Mouse (Mus musculus) hindbrain, embryonic 15.5 days (tissue): ENCODE measurements around the gene Tapt1. TPM values are rescaled to one million over a fixed set of nuclear protein-coding genes. Genes with fewer than 3 reads are reported as not detected.

Experiments used
- ATAC-seq: fragments of 200-750 bp; cut with Nextera tagmentation; 2 replicates; pipeline ENCODE4 v1.8.0; 2017; ENCODE audit warnings: low read depth, moderate number of reproducible peaks, moderate TSS enrichment; ENCODE audit not compliant: low FRiP score
- H3K27ac ChIP-seq: fragments of 300-500 bp; sonication (generic); replicated peaks from 2 replicates; pipeline ENCODE4 v1.5.1; 2015; ENCODE audit warnings: mild to moderate bottlenecking, inconsistent platforms
- H3K27me3 ChIP-seq: fragments of 300-500 bp; sonication (generic); 2 replicates; pipeline ENCODE4 v1.6.1; 2015; ENCODE audit warnings: control low read depth, inconsistent platforms
- H3K36me3 ChIP-seq: fragments of 300-500 bp; sonication (generic); 2 replicates; pipeline ENCODE4 v1.6.1; 2015; ENCODE audit warnings: control low read depth, inconsistent platforms
- H3K4me1 ChIP-seq: fragments of 300-500 bp; sonication (generic); replicated peaks from 2 replicates; pipeline ENCODE4 v1.6.1; 2015; ENCODE audit warnings: control low read depth, inconsistent platforms
- H3K4me2 ChIP-seq: fragments of 300-500 bp; sonication (generic); 2 replicates; pipeline ENCODE4 v1.6.1; 2015; ENCODE audit warnings: moderate library complexity, mild to moderate bottlenecking, inconsistent platforms
- H3K4me3 ChIP-seq: fragments of 300-500 bp; sonication (generic); 2 replicates; pipeline ENCODE4 v1.5.1; 2015; ENCODE audit warnings: mild to moderate bottlenecking, inconsistent platforms
- H3K9ac ChIP-seq: fragments of 300-500 bp; sonication (generic); 2 replicates; pipeline ENCODE4 v1.6.1; 2015; ENCODE audit warnings: inconsistent platforms
- H3K9me3 ChIP-seq: fragments of 300-500 bp; sonication (generic); 2 replicates; pipeline ENCODE4 v1.6.1; 2016; ENCODE audit warnings: control low read depth, inconsistent platforms
- WGBS: fragments of 180-500 bp; shearing (Covaris S2); methylation state at CpG from one replicate; pipeline ENCODE4 v1.1.7; 2015; 5-methylcytosine and 5-hydroxymethylcytosine counted together
- polyA plus RNA-seq: library from polyadenylated mRNA; unstranded; fragments of >200 nt; fragmentation: Nextera tagmentation; extraction: Ambion mirVana; gene quantifications from 2 replicates; pipeline ENCODE4 v1.2.1, GENCODE M21; 2015

The Tapt1 gene
- polyA plus RNA-seq, 1 experiment from 2014 or later = 31.6 TPM

DNA sequence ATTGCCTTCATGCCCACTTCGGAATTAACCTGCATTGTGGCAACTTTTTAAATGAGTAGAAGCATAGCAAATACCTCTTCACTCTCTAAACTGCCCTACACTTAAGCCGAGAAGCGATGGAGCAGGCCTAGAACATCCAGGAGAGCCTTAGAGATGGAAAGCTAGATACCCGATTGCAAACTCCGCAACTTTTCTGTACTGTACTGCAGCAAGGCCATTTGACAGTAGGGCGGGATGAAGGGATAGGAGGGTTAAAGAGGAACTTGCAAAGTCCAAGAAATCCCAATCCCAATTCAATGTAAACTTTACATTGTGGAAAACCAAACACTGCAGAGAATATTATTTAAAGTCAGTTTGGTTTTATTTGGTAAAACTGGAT lies 1.0 kb upstream of the Tapt1 start:
- no peaks in the 10 kb centered on the region for H3K36me3 ChIP-seq
- H3K9me3 ChIP-seq = no peaks in the 10 kb centered on the region
- H3K9ac ChIP-seq = peak overlapping the region; percentile 92
- H3K4me3 ChIP-seq = peak overlapping the region; percentile 86
- peak overlapping the region; percentile 94 for H3K27ac ChIP-seq
- H3K4me1 ChIP-seq = peaks cover 37% of the 10 kb centered on the region
- ATAC-seq = no peak
- WGBS = 8% methylated on average over 6 of the region's 6 CpGs
- H3K27me3 ChIP-seq = no peaks in the 10 kb centered on the region
- peak overlapping the region; percentile 87 for H3K4me2 ChIP-seq

DNA sequence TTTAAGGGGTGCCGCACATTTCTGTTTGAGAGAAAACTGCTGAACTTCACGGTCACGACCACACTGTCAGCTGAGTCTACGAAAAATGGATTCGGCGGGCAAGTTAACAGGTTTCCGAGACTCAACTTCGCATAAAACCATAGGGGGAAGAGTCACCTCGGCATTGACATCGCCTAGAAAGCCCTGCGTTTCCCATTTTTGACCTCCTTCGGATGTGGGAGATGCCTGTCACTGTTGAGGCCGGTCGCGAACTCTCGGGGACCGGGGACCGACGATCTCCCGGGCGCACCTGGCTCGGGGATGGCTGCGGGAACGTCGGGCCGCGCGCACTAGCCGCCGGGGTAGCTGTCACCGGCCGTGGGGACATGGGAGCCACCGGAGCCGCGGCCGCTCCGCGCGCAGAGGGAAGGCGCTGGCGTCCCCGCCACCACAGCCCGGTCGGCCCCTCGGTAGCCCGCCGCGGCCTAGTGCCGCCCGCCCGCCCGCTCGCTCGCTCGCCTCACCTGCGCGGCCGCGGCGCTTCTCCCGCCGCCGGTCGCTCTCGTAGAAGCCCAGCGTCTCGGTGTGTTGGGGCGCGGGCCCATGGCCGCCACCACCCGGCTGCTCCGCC lies 410 bp downstream of the Tapt1 start:
- Histone ChIP-seq H3K9me3 (no peaks in the 10 kb centered on the region), H3K27ac (peak overlapping the region; percentile 94), H3K4me2 (peak overlapping the region; percentile 65), H3K9ac (peak overlapping the region; percentile 92), H3K36me3 (no peaks in the 10 kb centered on the region), H3K4me1 (peaks cover 37% of the 10 kb centered on the region), H3K27me3 (no peaks in the 10 kb centered on the region), H3K4me3 (peak overlapping the region; percentile 86)
- ATAC-seq = no peak; the same call in 1 of the 2 replicates
- under 1% methylated on average over 53 of the region's 72 CpGs for WGBS

DNA sequence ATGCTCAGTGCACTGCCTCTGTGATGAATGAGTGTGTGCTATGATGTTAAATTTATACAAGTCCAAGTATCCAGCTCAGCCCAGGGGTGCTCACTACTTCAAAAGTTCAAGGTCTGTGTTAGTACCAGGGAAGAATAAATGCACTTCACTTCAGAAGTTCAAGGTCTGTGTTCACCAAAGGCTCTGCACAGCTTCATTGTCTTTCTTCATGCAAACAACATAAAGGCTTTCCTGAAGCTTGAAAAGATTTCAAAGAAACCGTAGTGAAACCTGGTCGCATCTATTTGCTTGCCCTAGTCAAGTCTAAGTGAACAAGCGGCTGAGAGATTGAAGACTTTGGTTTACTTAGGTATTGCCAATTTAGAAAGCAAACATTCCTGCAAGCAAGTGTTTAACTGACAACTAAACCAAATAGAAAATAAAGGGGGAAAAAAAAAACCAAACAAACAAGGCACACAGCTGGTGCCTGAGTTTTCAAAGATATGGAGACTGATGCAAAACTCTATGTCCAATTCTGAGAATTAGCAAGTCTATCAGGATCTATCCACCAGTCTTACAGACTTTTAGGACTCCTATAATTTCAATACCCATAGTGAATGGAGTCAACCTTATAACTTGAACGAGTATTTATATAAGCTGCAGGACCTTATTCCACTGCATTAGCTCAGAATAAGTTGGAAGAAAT lies 1.4 kb downstream of the Tapt1 start:
- H3K4me2 ChIP-seq = peak overlapping the region; percentile 65
- 0 out of 2 replicates have a peak overlapping the region, but pooled peaks have one; percentile 14 for H3K9ac ChIP-seq
- 67% methylated on average over 4 of the region's 4 CpGs for WGBS
- no peaks in the 10 kb centered on the region for H3K27me3 ChIP-seq
- H3K27ac ChIP-seq = no peak overlapping the region
- ATAC-seq = no peak
- peaks cover 37% of the 10 kb centered on the region for H3K4me1 ChIP-seq
- H3K9me3 ChIP-seq = no peaks in the 10 kb centered on the region
- H3K4me3 ChIP-seq = peak overlapping the region; percentile 86
- no peaks in the 10 kb centered on the region for H3K36me3 ChIP-seq

DNA sequence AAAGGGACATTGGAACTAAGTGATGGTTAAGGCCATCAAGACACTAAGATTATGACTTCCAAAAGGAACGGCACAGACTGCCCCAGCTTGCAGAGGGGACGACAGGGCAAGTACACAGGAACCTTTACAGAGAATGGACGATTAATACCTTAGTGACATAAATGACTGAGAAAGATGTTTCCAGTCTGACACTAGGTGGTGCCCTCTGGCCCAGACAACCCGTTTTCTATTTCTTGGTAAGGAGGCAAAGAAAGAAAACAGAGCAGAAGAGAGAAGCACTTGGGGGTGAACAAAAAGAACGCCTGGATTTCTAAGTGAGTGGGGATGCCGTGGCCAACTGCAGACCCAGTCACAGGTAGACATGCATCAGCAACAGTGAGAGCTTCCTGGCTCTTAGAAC lies 2.2 kb downstream of the Tapt1 start:
- H3K9ac ChIP-seq = 0 out of 2 replicates have a peak overlapping the region, but pooled peaks have one; percentile 14

DNA sequence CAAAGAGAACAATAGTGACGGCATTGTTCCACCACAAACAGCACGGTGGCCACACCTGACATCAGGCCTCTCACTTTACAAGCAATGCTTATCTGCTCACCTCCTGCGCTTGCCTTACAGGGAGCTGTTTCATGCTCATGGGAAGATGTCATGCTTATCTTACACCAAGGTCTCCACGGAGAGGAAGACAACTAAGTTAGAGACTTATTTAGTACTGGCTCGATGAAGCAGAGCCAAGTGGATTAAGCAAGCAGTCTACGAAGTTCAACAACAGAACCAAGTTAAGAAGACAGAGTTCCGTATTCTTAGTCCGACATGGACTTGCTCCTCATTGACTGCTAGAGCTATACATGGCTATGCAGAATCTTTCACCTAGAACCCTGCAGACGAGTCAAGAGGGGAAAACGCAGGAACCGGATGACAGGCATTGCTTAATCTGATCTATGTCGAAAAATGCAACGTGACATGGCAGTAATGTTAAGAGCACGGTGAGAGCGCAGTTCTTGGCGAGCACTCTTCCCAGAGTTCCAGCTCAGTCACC lies 3.0 kb downstream of the Tapt1 start:
- Histone ChIP-seq H3K27ac (no peak overlapping the region), H3K4me2 (no peak overlapping the region), H3K9me3 (no peaks in the 10 kb centered on the region), H3K9ac (no peak overlapping the region), H3K4me3 (no peak overlapping the region), H3K4me1 (peaks cover 37% of the 10 kb centered on the region), H3K36me3 (no peaks in the 10 kb centered on the region), H3K27me3 (no peaks in the 10 kb centered on the region)
- no peak for ATAC-seq
- 92% methylated on average over 16 of the region's 16 CpGs for whole genome bisulfite sequencing

More for the DNA sequence above, 2.2 kb downstream of the Tapt1 start:
- peaks cover 37% of the 10 kb centered on the region for H3K4me1 ChIP-seq
- no peaks in the 10 kb centered on the region for H3K36me3 ChIP-seq
- peak overlapping the region; percentile 65 for H3K4me2 ChIP-seq
- H3K27ac ChIP-seq = no peak overlapping the region
- H3K27me3 ChIP-seq = no peaks in the 10 kb centered on the region
- no peak for ATAC-seq
- H3K4me3 ChIP-seq = no peak overlapping the region
- no peaks in the 10 kb centered on the region for H3K9me3 ChIP-seq
- WGBS = 19% methylated on average over 6 of the region's 6 CpGs

DNA sequence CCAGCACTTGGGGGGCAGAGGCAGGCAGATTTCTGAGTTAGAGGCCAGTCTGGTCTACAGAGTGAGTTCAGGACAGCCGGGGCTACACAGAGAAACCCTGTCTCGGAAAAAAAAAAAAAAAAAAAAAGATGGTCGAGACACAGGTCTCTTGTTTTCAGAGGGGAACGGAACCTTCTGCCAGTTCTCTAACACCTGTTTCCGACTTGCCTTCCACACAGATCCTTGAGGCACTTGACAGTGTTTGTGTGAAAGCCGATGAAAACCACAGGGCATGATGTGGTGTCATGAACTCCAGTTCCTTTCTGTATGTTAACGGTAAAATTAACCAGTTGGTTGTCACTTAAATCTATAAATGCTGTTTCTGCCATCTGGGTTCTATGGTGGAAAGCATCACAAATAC lies 6.0 kb downstream of the Tapt1 start:
- H3K4me3 ChIP-seq = no peak overlapping the region
- no peak overlapping the region for H3K4me2 ChIP-seq
- peaks cover 3% of the 10 kb centered on the region; the same call in 1 of the 2 replicates for H3K36me3 ChIP-seq
- H3K27me3 ChIP-seq = no peaks in the 10 kb centered on the region
- WGBS = 81% methylated on average over 7 of the region's 7 CpGs
- peaks cover 22% of the 10 kb centered on the region for H3K4me1 ChIP-seq
- H3K9ac ChIP-seq = no peak overlapping the region
- no peak overlapping the region for H3K27ac ChIP-seq
- no peak for ATAC-seq
- no peaks in the 10 kb centered on the region for H3K9me3 ChIP-seq

DNA sequence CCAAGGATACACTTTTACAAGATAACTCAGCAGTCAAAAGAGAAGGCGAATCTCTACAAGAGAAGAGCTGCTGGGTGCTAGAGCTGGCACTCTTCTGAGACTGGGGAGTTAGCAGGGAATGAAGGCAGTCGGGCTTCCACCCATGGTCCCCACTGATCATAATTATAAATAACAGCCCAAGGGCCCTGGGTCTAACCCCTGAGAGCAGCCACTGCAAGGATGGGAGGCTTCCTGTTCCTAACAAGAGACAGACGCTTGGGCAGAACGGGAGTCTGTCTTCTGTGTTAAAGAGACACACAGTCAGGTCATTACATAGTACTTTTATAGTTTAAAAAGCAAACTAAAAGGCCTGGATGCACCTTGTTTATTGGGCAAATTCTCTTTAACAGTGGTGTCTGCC lies 6.6 kb downstream of the Tapt1 start:
- H3K9ac ChIP-seq = no peak overlapping the region
- H3K27me3 ChIP-seq = no peaks in the 10 kb centered on the region
- H3K36me3 ChIP-seq = peaks cover 3% of the 10 kb centered on the region; the same call in 1 of the 2 replicates
- peaks cover 16% of the 10 kb centered on the region for H3K4me1 ChIP-seq
- ATAC-seq = no peak
- H3K4me2 ChIP-seq = no peak overlapping the region
- no peak overlapping the region for H3K27ac ChIP-seq
- H3K4me3 ChIP-seq = no peak overlapping the region
- no peaks in the 10 kb centered on the region for H3K9me3 ChIP-seq
- 88% methylated on average over 4 of the region's 4 CpGs for WGBS

DNA sequence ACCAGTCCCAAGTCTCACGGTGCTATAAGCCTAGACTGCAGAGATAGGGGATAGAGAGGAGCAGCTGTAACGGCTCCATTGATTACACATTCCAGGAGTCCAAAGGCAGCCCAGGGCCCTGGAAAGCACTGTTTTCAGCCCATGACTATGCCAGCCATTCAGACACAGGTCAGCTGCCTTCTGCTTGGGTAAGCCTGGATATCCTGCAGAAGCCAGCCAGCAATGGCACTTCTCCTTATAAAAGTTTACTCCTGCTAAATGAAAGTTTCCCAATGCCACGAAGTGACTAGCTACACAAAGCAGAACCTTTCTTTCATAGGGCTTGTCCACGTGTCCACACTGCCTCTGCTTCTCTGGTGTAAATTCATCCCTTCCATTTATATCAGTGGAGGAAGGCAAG lies 7.9 kb downstream of the Tapt1 start:
- H3K4me1 ChIP-seq = peaks cover 4% of the 10 kb centered on the region
- no peaks in the 10 kb centered on the region for H3K9me3 ChIP-seq
- peaks cover 3% of the 10 kb centered on the region; the same call in 1 of the 2 replicates for H3K36me3 ChIP-seq
- no peak for ATAC-seq
- H3K9ac ChIP-seq = no peak overlapping the region
- H3K4me2 ChIP-seq = no peak overlapping the region
- WGBS = 80% methylated on average over 4 of the region's 4 CpGs
- no peak overlapping the region for H3K4me3 ChIP-seq
- no peaks in the 10 kb centered on the region for H3K27me3 ChIP-seq
- H3K27ac ChIP-seq = no peak overlapping the region

DNA sequence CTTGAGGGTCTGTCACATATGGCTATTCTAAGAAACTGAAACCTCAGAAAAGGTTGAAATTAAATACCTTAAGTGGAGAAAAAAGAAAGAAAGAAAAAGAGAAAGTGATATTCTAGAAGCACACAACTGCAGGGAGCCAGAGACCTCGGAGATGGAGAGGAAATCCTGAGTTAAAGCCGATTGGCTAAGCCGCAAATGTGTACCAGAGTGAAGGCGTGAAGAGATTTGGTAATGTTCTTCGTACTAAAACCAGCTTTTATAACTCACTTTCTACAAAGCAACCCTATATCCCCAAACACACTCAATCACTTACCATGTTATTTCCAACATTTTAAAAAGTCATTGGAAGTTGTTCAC lies 8.8 kb downstream of the Tapt1 start:
- Histone ChIP-seq H3K36me3 (peaks cover 3% of the 10 kb centered on the region; the same call in 1 of the 2 replicates), H3K9ac (no peak overlapping the region), H3K27ac (no peak overlapping the region), H3K4me1 (no peaks in the 10 kb centered on the region), H3K27me3 (no peaks in the 10 kb centered on the region), H3K4me3 (no peak overlapping the region), H3K9me3 (no peaks in the 10 kb centered on the region), H3K4me2 (no peak overlapping the region)
- 82% methylated on average over 5 of the region's 5 CpGs for WGBS
- no peak for ATAC-seq

DNA sequence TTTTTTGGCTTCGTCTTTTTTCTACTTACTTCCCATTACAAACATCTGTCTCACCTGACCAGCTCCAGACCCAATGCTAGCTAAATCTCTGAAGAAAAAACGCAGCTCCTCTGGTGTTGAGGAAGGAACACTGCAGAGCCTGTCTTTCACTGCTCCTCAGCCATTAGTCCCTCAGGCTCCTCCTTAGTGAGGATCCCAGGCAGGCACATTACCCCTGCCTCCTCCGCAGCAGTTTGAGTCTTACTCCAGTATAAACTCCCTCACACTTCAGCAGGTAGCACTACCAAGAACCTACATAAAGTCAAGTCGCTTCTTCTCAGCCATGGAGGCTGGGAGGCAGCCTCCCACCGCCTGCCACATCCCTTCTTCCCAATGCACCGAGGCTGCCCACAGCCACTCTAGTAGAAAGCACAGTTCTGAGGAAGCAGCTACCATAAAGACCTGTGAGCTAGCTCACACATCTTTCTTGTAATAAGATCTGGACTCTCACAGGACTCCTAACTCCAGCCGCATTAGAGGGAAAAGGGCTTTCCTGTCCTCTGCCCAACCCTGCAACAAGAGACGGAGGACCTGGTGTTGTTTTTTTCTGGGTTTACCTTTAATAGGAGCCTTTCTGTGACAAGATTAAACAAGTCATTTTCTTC lies 9.3 kb downstream of the Tapt1 start:
- H3K4me2 ChIP-seq = no peak overlapping the region
- WGBS = 86% methylated on average over 8 of the region's 8 CpGs
- H3K9me3 ChIP-seq = no peaks in the 10 kb centered on the region
- H3K27me3 ChIP-seq = no peaks in the 10 kb centered on the region
- no peaks in the 10 kb centered on the region for H3K4me1 ChIP-seq
- no peak for ATAC-seq
- no peak overlapping the region for H3K9ac ChIP-seq
- no peak overlapping the region for H3K4me3 ChIP-seq
- no peak overlapping the region for H3K27ac ChIP-seq
- peaks cover 3% of the 10 kb centered on the region; the same call in 1 of the 2 replicates for H3K36me3 ChIP-seq

DNA sequence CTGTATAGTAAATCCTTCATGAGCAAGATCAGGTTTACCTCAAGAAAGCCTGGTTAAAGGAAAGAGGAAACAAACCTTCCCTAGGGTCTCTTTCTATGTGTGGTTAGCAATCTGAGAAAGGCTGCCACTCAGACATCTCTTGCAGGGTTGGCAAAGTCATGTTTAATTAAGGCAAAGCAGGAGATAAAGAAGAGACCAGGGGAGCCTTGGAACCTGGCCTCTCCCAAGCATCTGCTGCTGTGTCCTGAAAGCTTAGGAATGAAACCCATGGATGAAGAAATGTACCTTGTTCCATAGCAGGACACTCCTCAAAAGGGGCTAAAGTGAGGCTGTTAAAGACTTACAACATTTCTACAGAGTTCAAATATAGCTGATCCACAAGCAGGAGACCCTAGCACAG lies 11.3 kb downstream of the Tapt1 start:
- H3K27ac ChIP-seq = no peak overlapping the region
- no peaks in the 10 kb centered on the region for H3K9me3 ChIP-seq
- H3K36me3 ChIP-seq = peaks cover 3% of the 10 kb centered on the region; the same call in 1 of the 2 replicates
- H3K4me2 ChIP-seq = no peak overlapping the region
- H3K4me1 ChIP-seq = no peaks in the 10 kb centered on the region
- no peak overlapping the region for H3K4me3 ChIP-seq
- H3K27me3 ChIP-seq = no peaks in the 10 kb centered on the region
- no peak overlapping the region for H3K9ac ChIP-seq
- no peak for ATAC-seq

DNA sequence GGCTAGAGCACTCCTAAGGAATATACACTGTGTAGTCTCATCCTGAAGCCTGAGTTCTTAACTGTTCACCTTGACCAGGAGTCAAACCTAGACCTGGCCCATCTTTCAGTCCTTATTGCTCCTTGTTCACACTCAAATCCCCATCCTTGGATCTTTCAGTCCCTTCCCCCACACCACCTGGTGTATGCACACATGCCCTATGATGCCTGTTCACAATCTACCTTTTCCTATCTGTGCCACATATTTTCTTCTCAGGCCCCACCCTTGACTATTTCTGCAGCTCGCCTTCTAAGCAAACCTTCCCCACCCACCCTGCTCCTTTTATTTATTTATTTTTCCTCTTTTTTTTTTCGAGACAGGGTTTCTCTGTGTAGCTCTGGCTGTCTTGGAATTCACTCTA lies 12.4 kb downstream of the Tapt1 start:
- no peak overlapping the region for H3K9ac ChIP-seq
- WGBS = 89% methylated on average over 2 of the region's 2 CpGs
- no peak for ATAC-seq

More for the DNA sequence above, 12.4 kb downstream of the Tapt1 start:
- H3K4me3 ChIP-seq = no peak overlapping the region
- no peaks in the 10 kb centered on the region for H3K27me3 ChIP-seq
- H3K36me3 ChIP-seq = peaks cover 6% of the 10 kb centered on the region; the same call in 1 of the 2 replicates
- no peak overlapping the region for H3K27ac ChIP-seq
- H3K4me1 ChIP-seq = no peaks in the 10 kb centered on the region
- no peak overlapping the region for H3K4me2 ChIP-seq
- H3K9me3 ChIP-seq = no peaks in the 10 kb centered on the region
